Mouse (Mus musculus) liver, adult 2 months (tissue): Measurements from ENCODE around the gene Npas2.

Source experiments
- CTCF ChIP-seq: fragments of 200-500 bp; IDR thresholded peaks from 2 replicates; pipeline ENCODE4 v1.5.1; 2011; ENCODE audit warnings: low read depth, low read length, control low read depth
- POLR2A ChIP-seq: fragments of 200-500 bp; IDR thresholded peaks from 2 replicates; pipeline ENCODE4 v1.6.1; 2011; ENCODE audit warnings: low read length, control low read depth; ENCODE audit not compliant: insufficient read depth; ENCODE audit errors: extremely low read depth

DNA sequence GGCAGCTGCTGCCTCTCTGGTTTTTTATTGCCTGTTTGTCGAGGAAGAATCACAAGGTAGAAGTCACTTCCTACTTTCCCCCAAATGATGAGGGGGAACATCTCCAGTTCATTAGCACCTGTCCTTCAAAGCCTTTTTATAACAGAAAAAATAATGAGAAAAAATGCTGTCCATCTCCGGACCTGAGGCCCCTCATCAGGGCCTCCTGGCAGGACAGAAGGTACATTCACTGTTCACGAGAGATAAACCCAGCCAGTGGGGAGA lies 63.7 kb downstream of the Npas2 start:
- TF ChIP-seq CTCF, result no peak
- TF ChIP-seq POLR2A, result no peak
